Mouse (Mus musculus) CH12.LX (cell line): ENCODE data around the gene Nr2e3.

Experiments
- CHD1 ChIP-seq: IDR thresholded peaks from 2 replicates; pipeline ENCODE4 v1.6.1; 2012; ENCODE audit warnings: low read depth, low read length, improper control_type of control experiment, inconsistent platforms
- CHD2 ChIP-seq: IDR thresholded peaks from 2 replicates; pipeline ENCODE4 v1.6.1; 2011; ENCODE audit warnings: low read length, improper control_type of control experiment
- CTCF ChIP-seq, 2 experiments: IDR thresholded peaks in 1 of 2; conservative IDR thresholded peaks in 1 of 2; 2 replicates each; pipeline ENCODE4 v1.5.1; 2011 to 2012; ENCODE audit warnings: low read depth in 2 of 2, low read length in 2 of 2, improper control_type of control experiment in 1 of 2, inconsistent platforms in 1 of 2, mild to moderate bottlenecking in 1 of 2, moderate library complexity in 1 of 2
- MAZ ChIP-seq: IDR thresholded peaks from 2 replicates; pipeline ENCODE4 v1.6.1; 2012; ENCODE audit warnings: low read depth, mild to moderate bottlenecking, inconsistent platforms, low read length, improper control_type of control experiment, moderate library complexity
- POLR2AphosphoS2 ChIP-seq: IDR thresholded peaks from 2 replicates; pipeline ENCODE4 v1.6.1; 2011; ENCODE audit warnings: low read depth, low read length, improper control_type of control experiment
- ZC3H11A ChIP-seq: IDR thresholded peaks from 2 replicates; pipeline ENCODE4 v1.6.1; 2012; ENCODE audit warnings: low read depth, mild to moderate bottlenecking, inconsistent platforms, low read length, improper control_type of control experiment
- ZKSCAN1 ChIP-seq: IDR thresholded peaks from 2 replicates; pipeline ENCODE4 v1.6.1; 2012; ENCODE audit warnings: low read depth, inconsistent platforms, low read length, improper control_type of control experiment, borderline replicate concordance

DNA sequence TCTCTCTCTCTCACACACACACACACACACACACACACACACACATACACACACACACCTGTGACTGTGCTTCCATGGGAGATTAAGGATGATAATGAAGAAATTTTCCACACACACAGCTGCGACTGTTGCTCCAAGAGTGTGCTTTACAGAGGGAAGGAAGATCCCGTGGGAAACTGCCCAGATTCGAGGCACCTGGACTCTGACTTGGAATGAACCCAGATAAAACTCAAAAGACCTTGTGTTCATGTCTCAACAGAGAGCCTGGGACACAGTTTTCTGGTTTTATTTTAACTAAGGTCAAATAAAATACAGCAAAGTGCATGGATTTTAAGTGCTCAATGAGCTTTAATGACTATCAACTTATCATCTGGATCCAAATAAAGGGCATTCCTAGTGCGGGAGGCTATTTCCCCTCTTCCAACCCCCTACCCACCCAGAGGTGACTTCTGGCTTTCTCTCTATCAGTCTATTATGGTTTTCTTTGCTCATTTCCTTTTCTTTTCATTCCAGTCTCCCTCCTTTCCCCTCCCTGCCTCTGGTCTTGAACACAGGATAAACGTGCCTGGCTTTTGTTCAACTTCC, 17.9 kb downstream of the Nr2e3 start:
- TF ChIP-seq ZKSCAN1 (no peak), CTCF (conservative IDR thresholded peaks at IDR 0.05 in 1 of 2, IDR thresholded peaks at IDR 0.05 in 1 of 2; ENCODE audit: low read depth in 2 of 2, low read length in 2 of 2) (no peak), CHD1 (no peak), ZC3H11A (no peak), POLR2AphosphoS2 (no peak), MAZ (no peak), CHD2 (no peak)
